Mouse (Mus musculus): Measurements from ENCODE around the gene Glipr2. TPM values are rescaled to one million over a fixed set of nuclear protein-coding genes. Genes with fewer than 3 reads are reported as not detected.

Glipr2 gene
- total RNA-seq, 1 experiment, result 93.2 TPM

DNA sequence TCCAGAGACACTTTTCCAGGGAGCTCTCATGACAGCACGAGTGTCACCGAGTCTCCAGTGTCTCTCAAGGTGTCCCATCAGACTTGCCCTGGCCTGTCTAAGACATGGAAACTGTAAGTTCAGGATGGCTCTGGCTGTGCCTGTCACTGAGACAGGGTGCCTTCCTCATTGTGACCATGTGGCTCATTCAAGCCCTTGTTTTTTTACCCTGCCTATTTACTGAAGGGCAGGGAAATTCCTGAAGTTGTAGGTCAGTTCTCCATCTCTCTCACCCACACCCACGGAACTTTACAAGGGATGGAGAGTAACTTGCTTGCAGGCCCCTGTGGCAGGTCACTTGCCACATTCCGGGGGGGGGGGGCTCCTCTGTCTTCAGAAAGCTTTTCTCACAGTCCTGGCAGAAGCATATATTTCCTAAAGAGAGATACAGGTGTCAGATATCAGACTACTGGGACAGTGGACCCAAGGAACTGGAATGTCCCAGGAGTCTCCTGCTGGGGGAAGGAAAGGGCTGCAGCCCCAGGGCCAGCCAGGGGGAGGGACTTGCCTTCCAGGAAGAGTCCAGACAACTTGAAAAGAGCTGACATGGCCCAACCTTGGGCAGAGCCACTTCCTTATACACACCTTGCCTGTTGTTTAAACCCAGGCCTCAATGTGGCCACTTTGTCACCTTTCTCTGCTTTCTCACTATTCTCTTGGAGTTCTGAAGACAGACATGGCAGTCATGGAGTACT, 7.9 kb downstream of the Glipr2 start:
- Histone ChIP-seq H3K4me1 (ENCODE audit: control insufficient read depth in 2 of 2, insufficient read depth in 2 of 2, low read length in 2 of 2, poor library complexity in 1 of 2) (peaks cover 7 to 48% of the 10 kb centered on the region in 2 experiments; a peak in 3 of 4 replicates), H3K27ac (ENCODE audit: insufficient read depth, low read depth, low read length, poor library complexity, severe bottlenecking) (peak overlapping the region; percentile 76)

GRCm38 (mm10) chr4:43965856-43966535, 8.8 kb downstream of the Glipr2 start:
- Histone ChIP-seq H3K36me3 (ENCODE audit: control insufficient read depth, insufficient read depth, low read length, poor library complexity, severe bottlenecking) (peaks cover 3% of the 10 kb centered on the region; the same call in 1 of the 2 replicates), H3K4me1 (ENCODE audit: control insufficient read depth in 2 of 2, insufficient read depth in 2 of 2, low read length in 2 of 2, poor library complexity in 1 of 2) (peaks cover 7 to 57% of the 10 kb centered on the region in 2 experiments; a peak in 3 of 4 replicates), H3K4me3 (ENCODE audit: insufficient read depth in 1 of 2, low read depth in 1 of 2, low read length in 2 of 2, poor library complexity in 1 of 2, severe bottlenecking in 1 of 2) (no peak overlapping the region), H3K9me3 (ENCODE audit: control insufficient read depth, insufficient read depth, low read depth, low read length) (no peaks in the 10 kb centered on the region), H3K9ac (ENCODE audit: insufficient read depth, low read depth, low read length, poor library complexity, severe bottlenecking) (no peak overlapping the region), H3K27ac (ENCODE audit: insufficient read depth, low read depth, low read length, poor library complexity, severe bottlenecking) (peak overlapping the region; percentile 76)
- no peak for DNase-seq (ENCODE audit: low read depth, low spot score)
- in situ Hi-C loops (cut with MboI; ENCODE audit: low sequenced_read_pairs in 2 of 2, unreplicated experiment in 2 of 2), result no loop called here
- TF ChIP-seq CHD2 (IDR thresholded peaks at IDR 0.05; ENCODE audit: low read depth, low read length) (no peak), MAFK (IDR thresholded peaks at IDR 0.05; ENCODE audit: insufficient read depth, low read depth, low read length) (no peak), ZNF384 (IDR thresholded peaks at IDR 0.05; ENCODE audit: low read depth, low read length) (no peak), ZC3H11A (IDR thresholded peaks at IDR 0.05; ENCODE audit: borderline replicate concordance, low read depth, low read length) (no peak), HCFC1 (IDR thresholded peaks at IDR 0.05; ENCODE audit: borderline replicate concordance, insufficient read depth, low read length) (no peak)

More for the DNA sequence above, 7.9 kb downstream of the Glipr2 start:
- Histone ChIP-seq H3K4me3 (ENCODE audit: insufficient read depth in 1 of 2, low read depth in 1 of 2, low read length in 2 of 2, poor library complexity in 1 of 2, severe bottlenecking in 1 of 2) (no peak overlapping the region), H3K9me3 (ENCODE audit: control insufficient read depth, insufficient read depth, low read depth, low read length) (no peaks in the 10 kb centered on the region), H3K36me3 (ENCODE audit: control insufficient read depth, insufficient read depth, low read length, poor library complexity, severe bottlenecking) (no peaks in the 10 kb centered on the region), H3K9ac (ENCODE audit: insufficient read depth, low read depth, low read length, poor library complexity, severe bottlenecking) (no peak overlapping the region; the same call in 1 of the 2 replicates)
- no peak for DNase-seq (ENCODE audit: low read depth, low spot score)
- in situ Hi-C loops (cut with MboI; ENCODE audit: low sequenced_read_pairs in 2 of 2, unreplicated experiment in 2 of 2), result no loop called here
- TF ChIP-seq CHD2 (IDR thresholded peaks at IDR 0.05; ENCODE audit: low read depth, low read length) (no peak), MAFK (IDR thresholded peaks at IDR 0.05; ENCODE audit: insufficient read depth, low read depth, low read length) (0 out of 2 replicates have a peak, but pooled peaks have one; percentile 33)

DNA sequence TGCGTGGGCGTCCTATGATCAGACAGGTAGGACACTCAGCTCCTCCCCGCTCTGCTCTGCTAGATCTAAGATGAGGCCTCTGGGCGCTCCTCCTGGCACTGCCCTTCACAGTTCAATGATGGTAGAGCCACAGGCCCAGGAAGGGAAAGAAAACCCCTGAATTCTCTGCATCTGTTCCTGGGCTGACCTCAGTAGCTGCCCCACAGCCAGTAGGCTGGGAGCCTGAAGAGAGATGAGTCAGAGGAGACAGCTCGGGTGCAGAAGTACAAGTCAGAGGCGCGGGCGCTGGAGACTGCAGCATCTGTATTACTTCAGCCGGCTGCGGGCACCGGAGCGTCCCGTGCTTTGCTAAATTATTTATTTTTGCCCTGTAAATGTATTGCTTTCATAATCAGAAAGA, 11.4 kb downstream of the Glipr2 start:
- peaks cover 3% of the 10 kb centered on the region; the same call in 1 of the 2 replicates for H3K36me3 ChIP-seq (ENCODE audit: control insufficient read depth, insufficient read depth, low read length, poor library complexity, severe bottlenecking)
- in situ Hi-C loops (cut with MboI; ENCODE audit: low sequenced_read_pairs in 2 of 2, unreplicated experiment in 2 of 2), result no loop called here
- TF ChIP-seq MAFK (IDR thresholded peaks at IDR 0.05; ENCODE audit: insufficient read depth, low read depth, low read length), result no peak
- no peak for TF ChIP-seq HCFC1 (IDR thresholded peaks at IDR 0.05; ENCODE audit: borderline replicate concordance, insufficient read depth, low read length)
- no peak for TF ChIP-seq ZNF384 (IDR thresholded peaks at IDR 0.05; ENCODE audit: low read depth, low read length)
- no peak for TF ChIP-seq CHD2 (IDR thresholded peaks at IDR 0.05; ENCODE audit: low read depth, low read length)
- no peak for TF ChIP-seq ZC3H11A (IDR thresholded peaks at IDR 0.05; ENCODE audit: borderline replicate concordance, low read depth, low read length)
- no peak overlapping the region for H3K4me3 ChIP-seq (ENCODE audit: insufficient read depth in 1 of 2, low read depth in 1 of 2, low read length in 2 of 2, poor library complexity in 1 of 2, severe bottlenecking in 1 of 2)
- no peak overlapping the region for H3K27ac ChIP-seq (ENCODE audit: insufficient read depth, low read depth, low read length, poor library complexity, severe bottlenecking)
- no peaks in the 10 kb centered on the region for H3K9me3 ChIP-seq (ENCODE audit: control insufficient read depth, insufficient read depth, low read depth, low read length)
- H3K9ac ChIP-seq (ENCODE audit: insufficient read depth, low read depth, low read length, poor library complexity, severe bottlenecking), result no peak overlapping the region
- peaks cover 12 to 66% of the 10 kb centered on the region in 2 experiments for H3K4me1 ChIP-seq (ENCODE audit: control insufficient read depth in 2 of 2, insufficient read depth in 2 of 2, low read length in 2 of 2, poor library complexity in 1 of 2)
- no peak for DNase-seq (ENCODE audit: low read depth, low spot score)

DNA sequence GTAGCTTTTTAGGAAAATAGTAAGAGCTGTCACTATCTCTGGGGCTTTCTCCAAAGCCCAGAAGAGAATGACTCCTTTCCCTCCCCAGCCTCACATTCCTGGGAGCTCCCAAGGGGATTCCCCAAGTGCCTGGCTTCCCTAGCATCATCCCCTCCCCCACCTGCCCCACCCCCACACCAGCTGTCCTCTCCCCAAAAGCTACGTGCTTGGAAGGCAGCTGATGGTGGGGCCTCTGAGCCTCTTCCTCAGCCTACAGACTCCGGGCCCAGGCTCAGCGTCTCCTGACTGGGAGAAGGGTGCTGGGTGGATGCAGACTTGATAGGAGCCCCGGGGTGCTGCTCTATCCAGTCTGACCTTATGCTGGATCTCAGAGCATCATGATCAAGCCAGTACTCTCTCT, 12.2 kb downstream of the Glipr2 start:
- H3K4me3 ChIP-seq (ENCODE audit: insufficient read depth in 1 of 2, low read depth in 1 of 2, low read length in 2 of 2, poor library complexity in 1 of 2, severe bottlenecking in 1 of 2), result no peak overlapping the region
- H3K27ac ChIP-seq (ENCODE audit: insufficient read depth, low read depth, low read length, poor library complexity, severe bottlenecking), result no peak overlapping the region
- H3K9me3 ChIP-seq (ENCODE audit: control insufficient read depth, insufficient read depth, low read depth, low read length), result no peaks in the 10 kb centered on the region
- peaks cover 3% of the 10 kb centered on the region; the same call in 1 of the 2 replicates for H3K36me3 ChIP-seq (ENCODE audit: control insufficient read depth, insufficient read depth, low read length, poor library complexity, severe bottlenecking)
- no peak overlapping the region for H3K9ac ChIP-seq (ENCODE audit: insufficient read depth, low read depth, low read length, poor library complexity, severe bottlenecking)
- TF ChIP-seq CHD2 (IDR thresholded peaks at IDR 0.05; ENCODE audit: low read depth, low read length) (peak; percentile 38; the same call in 1 of the 2 replicates), MAFK (IDR thresholded peaks at IDR 0.05; ENCODE audit: insufficient read depth, low read depth, low read length) (no peak), ZC3H11A (IDR thresholded peaks at IDR 0.05; ENCODE audit: borderline replicate concordance, low read depth, low read length) (no peak), HCFC1 (IDR thresholded peaks at IDR 0.05; ENCODE audit: borderline replicate concordance, insufficient read depth, low read length) (no peak), ZNF384 (IDR thresholded peaks at IDR 0.05; ENCODE audit: low read depth, low read length) (no peak)
- DNase-seq (ENCODE audit: low read depth, low spot score), result no peak
- in situ Hi-C loops (cut with MboI; ENCODE audit: low sequenced_read_pairs in 2 of 2, unreplicated experiment in 2 of 2), result no loop called here
- peaks cover 12 to 63% of the 10 kb centered on the region in 2 experiments for H3K4me1 ChIP-seq (ENCODE audit: control insufficient read depth in 2 of 2, insufficient read depth in 2 of 2, low read length in 2 of 2, poor library complexity in 1 of 2)

All from ES-E14 (cell line).